Mouse (Mus musculus): ENCODE results near the gene Rorc. TPM values are rescaled to one million over a fixed set of nuclear protein-coding genes. Genes with fewer than 3 reads are reported as not detected.

The Rorc gene
- total RNA-seq, 2 experiments from 2014 or later, result 99.4 to 107 TPM

DNA sequence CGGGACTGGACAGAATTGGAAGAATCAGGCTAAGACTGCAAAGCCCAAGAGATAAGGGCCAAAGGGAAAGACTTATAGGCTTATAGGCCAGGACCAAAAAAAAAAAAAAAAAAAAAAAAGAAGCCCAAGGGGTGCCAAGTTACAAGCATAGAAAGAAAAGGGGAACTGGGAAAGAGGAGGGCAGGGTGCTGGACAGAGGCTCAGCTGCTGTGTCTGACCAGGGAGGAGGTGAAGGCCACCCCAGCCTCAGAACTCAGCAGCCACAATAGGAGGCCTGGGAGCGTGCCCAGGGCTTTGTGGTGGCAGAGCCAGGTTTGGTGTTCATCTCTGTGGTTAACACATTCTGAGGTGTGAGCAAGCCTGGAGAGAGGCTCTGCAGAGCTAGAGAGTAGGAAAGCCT is 2.6 kb downstream of the Rorc start:
- DNase-seq (ENCODE audit: low spot score), result no peak

DNA sequence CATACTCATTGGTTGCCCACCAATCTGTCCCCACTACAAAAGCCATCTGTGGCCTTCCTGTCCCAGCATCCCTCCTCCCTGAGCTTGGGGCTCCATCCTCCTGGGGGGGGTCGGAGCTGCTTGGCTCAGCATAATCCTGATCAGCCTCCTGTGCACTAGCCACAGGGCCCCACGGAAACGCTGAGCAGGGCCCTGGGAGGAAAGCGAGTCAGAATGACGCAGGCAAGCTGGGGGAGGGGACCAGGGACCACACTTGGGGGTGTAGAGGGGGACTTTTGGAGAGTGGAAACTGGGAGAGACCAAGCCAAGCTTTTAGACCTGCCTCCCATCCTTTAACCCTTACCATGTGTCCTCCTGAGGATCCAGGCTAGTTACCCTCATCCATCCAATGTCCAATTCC is 3.3 kb downstream of the Rorc start:
- DNase-seq (ENCODE audit: low spot score), result no peak

DNA sequence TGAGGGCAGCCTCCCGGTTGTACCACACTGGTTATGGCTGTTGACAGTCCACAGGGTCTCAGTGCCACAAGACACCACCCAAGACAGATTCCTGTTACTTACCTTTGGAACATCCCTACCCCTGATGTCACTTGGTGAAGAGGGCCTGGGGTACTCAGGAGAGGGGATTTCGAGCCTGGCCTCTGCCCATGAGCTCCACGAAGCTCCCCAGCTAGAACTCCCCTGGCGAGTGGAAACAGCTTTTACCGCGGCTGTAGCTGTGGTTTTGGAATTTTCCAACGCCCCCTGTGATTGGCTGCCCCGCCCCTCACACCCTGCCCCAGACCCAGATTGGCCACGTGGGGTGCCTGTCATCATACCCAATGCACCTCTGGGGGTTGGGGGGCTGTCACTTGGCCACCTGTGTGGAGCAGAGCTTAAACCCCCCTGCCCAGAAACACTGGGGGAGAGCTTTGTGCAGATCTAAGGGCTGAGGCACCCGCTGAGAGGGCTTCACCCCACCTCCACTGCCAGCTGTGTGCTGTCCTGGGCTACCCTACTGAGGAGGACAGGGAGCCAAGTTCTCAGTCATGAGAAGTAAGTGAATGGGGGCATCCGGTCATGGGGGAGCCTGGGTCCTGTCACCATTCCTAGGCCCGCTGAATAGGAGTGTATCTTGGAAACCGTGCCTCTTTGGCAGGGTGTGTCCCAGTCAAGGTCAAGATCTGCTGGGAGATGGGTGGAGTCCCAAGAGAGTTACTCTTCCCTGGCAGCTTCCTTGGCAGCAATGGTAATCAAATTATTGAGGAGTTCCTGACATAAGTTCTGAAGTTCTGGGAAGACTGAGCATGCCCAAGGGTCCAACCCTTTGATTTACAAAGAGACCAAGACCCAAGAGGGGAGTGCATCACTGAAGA is 4.7 kb downstream of the Rorc start:
- DNase-seq (ENCODE audit: low spot score), result no peak

DNA sequence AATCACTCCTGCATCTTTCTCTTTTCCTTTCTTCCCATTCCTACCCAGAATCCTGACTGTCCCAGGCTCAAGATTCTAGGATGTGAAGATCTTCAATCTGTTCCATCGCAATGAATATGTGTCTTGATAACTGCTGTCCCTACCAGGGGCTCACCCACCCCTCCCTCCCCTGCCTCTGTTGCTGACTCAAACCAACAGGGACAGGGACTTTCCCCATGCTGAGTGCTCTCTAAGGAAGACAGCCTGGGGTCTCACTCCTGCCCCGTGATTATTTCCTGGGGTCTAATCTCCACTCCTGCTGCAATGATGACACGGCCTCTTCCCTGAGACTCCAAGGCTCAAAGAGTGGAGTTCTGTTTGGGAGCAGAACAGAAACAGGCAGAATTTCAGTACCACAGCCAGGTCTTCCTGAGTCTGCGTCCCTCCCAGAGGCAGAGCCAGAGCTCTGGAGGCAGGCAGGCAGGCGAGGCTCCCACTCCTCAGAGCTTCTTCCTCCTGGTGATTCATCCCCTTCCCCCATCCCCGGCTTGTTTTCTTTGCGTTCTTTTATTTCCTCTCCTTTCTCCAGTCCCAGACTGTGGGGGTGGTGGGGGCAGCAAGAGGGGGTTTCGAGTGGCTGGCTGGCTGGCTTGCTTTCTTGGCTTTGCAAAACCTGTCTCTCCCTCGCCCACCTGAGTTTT is 7.4 kb downstream of the Rorc start:
- DNase-seq (ENCODE audit: low spot score), result no peak

DNA sequence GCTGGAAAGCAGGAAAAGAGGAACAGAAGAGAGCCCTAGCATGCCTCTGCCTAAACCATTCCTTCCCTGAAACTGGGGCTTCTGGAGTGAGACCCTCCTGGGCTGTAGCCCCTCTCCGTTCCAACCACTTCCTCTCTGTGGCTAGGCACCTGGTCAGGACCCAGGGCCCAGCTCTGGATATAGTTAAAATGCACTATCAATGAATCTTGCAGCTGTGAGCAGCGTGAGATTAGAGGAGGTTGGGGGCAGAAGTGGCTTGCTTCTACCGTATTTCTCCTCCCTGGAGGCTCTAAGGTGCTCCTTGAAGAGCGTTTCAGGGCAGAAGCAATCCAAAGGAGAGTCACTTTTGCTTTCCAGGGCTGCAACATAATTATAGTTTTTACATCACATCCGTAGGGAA is 9.7 kb downstream of the Rorc start:
- no peak for DNase-seq (ENCODE audit: low spot score)

DNA sequence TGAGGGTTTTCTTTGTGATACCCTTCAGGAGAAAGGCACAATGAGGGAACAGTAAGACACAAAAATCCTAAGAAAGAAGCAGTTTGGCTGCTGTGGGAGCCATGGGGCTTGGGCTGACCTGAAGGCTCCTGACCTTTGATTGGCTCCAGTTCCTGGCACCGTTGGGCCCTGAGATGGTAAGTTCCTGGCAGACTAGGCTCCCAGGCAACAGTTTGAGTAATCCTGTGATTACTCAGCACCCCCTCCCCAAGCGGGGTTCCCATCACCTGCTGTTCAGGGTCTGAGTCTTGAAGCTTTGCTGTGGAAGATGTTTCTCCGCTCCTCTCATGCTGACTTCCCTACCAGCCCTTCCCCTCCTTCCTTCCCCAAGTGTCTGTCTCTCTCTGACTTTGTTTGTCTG is 10.9 kb downstream of the Rorc start:
- DNase-seq (ENCODE audit: low spot score), result no peak

DNA sequence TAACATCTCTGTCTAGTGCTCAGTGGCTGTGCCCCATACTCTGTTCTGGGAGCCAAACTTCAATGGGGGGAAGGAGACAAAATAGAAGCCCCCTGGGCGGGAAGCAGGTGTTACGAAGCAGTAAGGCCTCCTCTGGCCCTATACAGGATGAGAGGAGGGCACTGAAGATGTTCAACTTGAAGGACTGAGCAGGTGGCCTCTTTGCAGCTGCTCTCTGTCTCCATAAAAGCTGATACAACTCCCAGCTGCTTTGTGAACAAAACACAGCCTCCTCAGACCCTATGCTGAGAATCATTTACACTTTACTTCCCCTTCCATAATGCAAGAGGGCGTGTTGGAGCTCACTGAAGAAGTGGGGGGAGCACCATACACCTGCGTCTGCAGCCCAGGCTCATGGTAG is 14.1 kb downstream of the Rorc start:
- no peak for DNase-seq (ENCODE audit: low spot score)

DNA sequence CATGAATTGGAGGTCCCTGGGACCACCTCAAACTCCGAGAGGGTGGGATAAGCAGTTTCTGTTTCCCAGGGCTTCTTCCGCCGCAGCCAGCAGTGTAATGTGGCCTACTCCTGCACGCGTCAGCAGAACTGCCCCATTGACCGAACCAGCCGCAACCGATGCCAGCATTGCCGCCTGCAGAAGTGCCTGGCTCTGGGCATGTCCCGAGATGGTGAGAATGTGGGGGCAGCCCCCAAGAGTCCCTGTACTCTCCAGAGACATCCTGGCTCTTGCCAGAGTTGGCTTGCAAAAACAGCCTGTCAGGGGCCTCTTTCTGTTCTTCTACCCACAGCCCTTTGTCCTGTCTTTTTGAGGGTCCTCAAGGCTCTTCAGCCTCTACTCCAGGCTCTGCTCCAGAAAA is 14.8 kb downstream of the Rorc start:
- no peak for DNase-seq (ENCODE audit: low spot score)

DNA sequence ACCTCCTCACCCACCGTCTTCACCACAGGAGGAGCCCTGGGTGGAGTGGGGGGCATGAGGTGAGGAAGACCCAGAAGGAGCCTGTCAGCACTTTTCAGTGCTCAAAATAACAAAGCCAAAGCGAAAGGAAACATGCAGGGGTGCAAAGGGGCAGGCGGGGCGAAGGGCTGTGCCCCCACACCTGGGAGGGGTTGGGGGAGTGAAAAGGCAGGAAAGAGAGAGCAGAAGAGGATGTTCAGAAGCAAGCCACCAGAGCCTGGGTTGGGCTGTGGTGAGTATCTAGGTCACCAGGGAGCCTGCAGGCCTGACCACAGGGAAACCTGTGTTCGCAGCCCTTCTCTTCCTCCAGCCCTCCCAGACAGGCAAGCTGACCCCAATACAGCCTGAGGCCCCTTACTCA is 15.5 kb downstream of the Rorc start:
- no peak for DNase-seq (ENCODE audit: low spot score)

DNA sequence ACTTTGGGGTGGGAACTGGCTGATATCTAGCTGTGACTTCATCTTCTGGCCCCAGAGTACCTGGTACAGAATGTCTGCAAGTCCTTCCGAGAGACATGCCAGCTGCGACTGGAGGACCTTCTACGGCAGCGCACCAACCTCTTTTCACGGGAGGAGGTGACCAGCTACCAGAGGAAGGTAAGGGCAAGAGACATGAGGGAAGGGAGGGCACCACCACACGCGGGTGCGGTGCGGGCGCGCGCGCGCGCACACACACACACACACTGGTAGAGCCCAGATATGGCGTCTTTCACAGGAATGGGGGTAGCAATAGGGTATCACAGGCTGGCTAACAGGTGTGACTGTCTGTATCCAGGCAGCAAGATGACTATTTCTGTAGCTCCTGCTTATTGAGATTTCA is 16.8 kb downstream of the Rorc start:
- no peak for DNase-seq (ENCODE audit: low spot score)

DNA sequence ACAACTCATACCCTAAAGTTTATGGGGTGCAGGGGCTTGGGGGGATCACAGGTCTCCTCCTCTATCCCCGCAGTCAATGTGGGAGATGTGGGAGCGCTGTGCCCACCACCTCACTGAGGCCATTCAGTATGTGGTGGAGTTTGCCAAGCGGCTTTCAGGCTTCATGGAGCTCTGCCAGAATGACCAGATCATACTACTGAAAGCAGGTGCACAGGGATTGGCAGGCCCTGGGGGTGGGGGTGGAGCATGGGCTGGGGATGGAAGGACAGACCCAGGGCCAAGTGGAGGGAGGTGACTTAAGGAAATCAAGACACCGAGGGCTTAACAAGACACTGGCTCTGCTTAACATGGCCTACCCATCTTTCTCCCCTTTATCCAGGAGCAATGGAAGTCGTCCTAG is 18.4 kb downstream of the Rorc start:
- no peak for DNase-seq (ENCODE audit: low spot score)

DNA sequence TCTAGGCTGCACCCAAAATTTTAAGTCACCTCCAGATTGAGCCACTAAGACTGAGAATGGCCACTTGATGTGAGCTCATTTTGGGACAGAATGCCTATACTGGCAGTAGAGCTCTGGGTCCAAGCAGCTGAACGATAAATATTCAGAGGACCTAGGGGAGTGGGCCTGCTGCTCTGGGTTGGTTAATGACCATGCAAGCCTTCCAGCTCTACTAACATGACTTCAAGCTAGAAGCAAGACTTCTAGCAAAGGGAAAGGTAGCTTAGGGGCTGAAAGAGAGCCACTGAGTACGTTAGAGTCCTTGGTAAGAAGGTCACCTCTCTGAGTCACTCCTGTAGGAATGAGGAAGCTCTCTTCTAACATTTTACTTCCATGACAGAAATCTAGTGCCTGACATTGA is 19.5 kb downstream of the Rorc start:
- DNase-seq (ENCODE audit: low spot score), result no peak

DNA sequence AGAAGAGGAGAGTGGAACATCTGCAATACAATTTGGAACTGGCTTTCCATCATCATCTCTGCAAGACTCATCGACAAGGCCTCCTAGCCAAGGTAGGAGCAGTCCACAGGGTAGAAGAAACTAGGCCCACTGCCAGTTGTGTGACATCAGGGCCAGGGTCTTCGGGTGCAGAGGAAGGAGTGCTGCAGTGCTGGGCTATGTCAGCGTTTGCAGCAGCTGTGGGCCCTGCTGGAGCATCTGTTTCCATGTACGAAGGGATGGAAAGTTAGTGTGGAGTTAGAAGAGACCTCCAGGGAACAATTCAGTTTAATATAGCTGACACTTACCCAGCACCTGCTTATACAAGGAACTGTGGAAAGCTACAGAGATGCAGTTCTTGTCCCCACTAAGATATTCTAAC is 20.5 kb downstream of the Rorc start:
- DNase-seq (ENCODE audit: low spot score), result no peak

DNA sequence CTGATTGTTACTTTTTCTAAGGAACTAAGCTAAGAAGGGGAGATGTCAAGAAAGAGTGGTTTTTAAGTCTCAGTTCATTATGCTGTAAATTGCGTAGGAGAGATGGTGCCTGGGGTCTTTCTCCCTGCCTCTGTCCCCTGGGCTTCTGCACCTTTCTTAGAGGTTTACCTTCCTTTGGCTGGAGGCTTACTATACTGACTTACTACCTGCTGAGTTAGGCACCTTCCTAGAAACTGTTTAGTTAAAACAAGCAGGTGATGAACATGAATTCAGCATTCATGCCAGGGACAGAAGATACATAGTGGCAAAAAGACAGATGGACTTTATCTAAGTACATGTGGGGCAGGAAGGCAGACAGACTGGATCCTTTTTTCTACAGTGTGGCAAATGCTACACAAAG is 23.7 kb downstream of the Rorc start:
- DNase-seq (ENCODE audit: low spot score), result no peak

DNA sequence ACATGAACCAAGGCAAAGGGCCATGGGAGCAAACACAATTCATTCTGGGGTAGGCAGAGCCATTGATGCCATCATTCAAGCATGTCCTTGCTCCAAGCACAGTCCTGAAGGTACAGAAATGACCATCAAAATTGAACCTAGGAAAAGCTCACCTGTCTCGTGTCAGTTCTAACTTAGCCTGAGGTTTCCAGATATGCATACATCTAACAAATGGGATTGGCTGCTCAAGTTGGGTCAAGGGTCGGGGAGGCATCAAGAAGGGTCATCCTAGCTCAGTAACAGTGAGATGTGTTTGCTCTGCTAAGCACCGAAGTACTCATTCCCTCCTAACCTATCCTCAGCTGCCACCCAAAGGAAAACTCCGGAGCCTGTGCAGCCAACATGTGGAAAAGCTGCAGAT is 24.3 kb downstream of the Rorc start:
- DNase-seq (ENCODE audit: low spot score), result no peak

DNA sequence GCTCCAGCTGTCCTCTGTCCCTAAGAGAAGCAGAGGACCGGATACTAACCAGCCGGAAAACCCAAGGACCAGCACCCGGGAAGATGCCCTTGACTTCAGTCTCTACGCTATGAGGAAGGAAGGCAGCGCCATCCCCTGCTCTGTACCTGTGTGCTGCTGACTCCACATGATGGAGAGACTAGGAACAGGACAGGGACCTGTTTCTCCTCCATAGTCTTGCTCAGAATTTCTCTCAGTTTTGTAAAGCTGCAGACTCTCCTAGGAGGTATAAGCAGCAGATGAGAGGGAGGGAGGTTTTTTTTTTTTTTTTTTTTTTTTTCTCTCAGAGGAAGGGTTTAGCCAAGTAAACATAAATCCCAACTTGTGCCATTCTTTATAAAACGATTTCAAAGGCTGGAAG is 25.6 kb downstream of the Rorc start, which contains the start of gene Lingo4:
TSS of gene Lingo4 (plus strand) at position 301 of the 400 bp plus-strand sequence.
- DNase-seq (ENCODE audit: low spot score), result no peak

DNA sequence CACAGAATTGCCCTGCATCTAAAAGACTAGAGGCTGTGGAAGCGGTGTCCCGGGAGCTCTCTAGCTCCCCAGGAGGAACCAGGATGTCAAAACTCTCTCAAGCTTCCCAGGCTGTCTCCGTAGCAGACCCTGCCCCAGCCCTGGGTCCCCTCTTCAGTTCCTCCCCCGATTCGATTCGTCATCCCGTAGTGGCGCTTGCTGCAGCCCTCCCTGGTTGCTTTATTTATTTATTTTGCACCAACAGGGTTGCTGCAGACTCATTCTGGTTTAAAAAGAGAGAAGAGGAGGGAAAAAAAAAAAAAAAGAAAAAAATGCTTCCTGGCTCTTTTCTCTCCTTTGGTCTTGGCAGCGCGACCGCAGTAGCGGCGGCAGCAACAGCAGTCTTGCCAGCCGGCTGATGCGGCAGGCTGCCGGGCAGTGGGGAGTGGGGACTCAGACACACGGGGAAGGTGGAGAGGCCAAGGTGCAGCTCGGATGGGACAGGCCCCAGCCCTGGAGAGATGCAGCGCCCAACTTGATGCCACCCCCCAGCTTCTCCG is 26.4 kb downstream of the Rorc start:
- no peak for DNase-seq (ENCODE audit: low spot score)

DNA sequence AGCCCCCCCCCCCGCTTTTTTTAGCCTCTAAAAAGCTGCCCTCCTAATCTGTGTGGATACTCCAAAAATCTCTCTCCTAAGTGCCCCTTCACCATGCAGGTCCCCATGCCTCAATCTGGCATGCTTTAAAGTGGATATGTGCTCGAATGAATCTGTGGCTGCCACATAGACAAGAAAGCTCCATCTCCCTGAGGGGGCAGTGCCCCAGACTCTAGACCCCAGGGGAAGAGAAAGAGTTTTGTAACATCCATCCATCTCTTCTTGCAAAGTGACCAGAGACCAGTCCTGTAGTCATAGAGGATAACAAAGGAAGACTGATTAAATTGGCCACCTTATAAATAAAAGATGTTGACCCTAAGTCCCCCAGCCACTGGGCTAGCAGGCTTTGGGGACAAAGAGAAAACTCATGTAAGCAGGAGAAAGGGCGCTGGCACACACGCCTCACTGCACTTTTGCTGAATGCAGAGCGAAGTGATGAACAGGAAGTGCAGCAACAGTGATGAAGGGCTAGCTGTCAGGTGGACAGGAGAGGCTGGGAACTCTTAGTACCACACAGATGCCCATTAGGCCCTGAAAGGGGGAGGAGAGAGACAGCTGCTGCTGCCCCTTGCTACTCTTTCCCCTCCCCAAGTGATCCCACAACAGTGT is 27.2 kb downstream of the Rorc start:
- no peak for DNase-seq (ENCODE audit: low spot score)

DNA sequence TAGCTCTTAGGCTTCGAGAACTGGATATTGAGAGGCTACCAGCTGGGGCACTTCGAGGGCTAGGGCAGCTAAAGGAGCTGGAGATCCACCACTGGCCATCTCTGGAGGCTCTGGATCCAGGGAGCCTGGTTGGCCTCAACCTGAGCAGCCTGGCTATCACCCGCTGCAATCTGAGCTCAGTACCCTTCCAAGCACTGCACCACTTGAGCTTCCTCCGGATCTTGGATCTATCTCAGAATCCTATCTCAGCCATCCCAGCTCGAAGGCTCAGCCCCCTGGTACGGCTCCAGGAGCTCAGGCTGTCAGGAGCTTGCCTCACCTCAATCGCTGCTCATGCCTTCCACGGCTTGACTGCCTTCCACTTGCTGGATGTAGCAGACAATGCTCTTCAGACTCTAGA is 29.9 kb downstream of the Rorc start:
- peak; percentile 18 for DNase-seq (ENCODE audit: low spot score)

DNA sequence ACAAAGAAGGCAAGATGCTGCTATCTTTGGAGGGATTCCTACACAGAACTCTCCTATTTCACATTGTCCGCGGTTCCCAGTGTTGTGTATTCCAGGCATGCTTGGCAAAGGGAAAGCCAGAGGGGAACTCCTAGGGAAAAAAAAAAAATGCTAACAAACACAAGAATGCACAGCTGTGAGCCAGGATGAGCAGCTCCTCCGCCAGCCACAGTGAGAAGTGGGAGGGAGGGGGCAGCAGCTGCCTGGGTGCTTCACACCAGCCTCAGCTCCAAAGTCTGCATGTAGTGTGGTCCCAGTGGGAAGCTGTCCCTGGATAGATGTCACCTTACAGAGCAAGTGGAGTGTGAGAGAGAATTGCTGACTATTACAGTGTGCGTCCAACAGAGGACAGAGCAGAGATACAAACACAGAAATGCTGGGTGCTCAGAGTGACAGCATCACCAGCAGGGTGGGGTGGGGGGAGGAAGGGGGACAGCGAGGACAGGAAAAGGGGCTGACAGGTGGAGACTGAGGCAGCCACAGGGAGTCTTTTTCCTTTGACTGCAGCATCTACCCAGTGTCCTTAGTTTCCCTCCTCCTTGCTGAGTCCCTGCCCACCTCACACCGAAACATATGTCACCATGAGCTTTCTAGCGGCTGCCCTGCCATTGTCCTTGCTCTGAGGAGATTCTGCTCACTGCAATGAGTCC is 31.9 kb downstream of the Rorc start:
- DNase-seq (ENCODE audit: low spot score), result no peak

DNA sequence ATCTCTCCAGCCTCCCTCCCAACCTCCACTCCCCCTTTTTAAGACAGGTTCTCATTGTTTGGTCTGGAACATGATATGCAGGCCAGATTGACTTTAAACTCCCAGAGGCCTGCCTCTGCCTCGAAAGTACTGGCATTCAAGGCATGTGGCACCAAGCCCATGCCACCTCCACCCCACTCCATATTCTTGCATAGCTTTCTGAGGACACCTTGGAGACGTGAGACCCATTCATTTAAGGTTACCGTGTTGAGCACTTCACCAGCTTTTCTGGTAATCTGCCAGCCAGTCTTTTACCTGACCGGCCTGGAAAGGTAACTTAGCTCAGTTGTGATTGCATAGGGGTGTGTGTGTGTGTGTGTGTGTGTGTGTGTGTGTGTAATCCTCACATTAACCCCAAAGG is 33.0 kb downstream of the Rorc start:
- no peak for DNase-seq (ENCODE audit: low spot score)

DNA sequence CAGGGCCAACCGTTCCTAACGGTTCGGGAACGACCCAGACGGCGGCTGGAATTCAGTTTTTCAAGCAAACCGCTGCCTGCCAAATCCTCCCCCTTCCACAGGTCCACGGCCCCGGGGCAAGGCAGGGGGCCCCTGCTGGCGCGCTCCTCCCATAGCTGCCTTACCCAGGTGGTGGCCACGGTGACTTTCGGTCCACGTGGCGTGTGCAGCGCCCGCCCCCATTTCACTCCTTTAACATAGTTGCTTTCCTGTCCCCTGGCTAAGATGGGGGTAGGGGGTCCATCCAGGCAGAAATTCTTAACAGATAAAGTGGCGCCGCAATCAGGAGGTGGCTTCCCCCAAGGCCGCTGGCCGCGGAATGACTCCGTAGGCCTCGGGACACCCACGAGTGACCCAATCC is 39.9 kb downstream of the Rorc start:
- DNase-seq (ENCODE audit: low spot score), result no peak
